Mouse (Mus musculus): ENCODE results near the gene Olfr229. TPM values are rescaled to one million over a fixed set of nuclear protein-coding genes. Genes with fewer than 3 reads are reported as not detected.
A peak's percentile ranks its signal among the peaks of the same experiment; 100 is the strongest.
"Not testable (repeated sequence)": the region's sequence is repeated elsewhere in the genome, so short reads cannot be mapped to it uniquely, and the experiment has no call there.

Gene Olfr229
- polyA plus RNA-seq (2012; ENCODE audit: insufficient read depth, low replicate concordance) = not detected in 2 replicates

DNA sequence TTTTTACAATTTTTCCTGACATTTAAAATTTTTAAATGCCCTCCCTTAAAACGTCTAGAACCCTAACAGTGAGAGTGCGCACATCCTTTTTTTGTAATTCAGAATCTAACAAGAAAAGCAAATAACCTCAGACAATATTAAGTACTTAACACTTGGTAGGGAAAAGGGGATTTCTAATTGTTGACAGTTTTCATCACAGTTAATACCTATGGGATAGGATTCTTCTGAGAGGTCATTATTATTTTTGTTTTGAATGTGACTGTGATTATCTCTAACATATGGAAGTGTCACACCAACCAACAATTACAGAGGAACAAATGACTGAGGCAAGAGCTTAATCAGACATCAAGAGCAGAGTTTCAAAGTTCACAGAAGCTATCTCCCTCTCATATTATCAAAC lies at the start of gene Olfr229:
TSS of gene Olfr229 (plus strand) at position 301 of the 400 bp plus-strand sequence.
- H3K4me3 ChIP-seq (replicated peaks) = no peak within 1 kb of the TSS
- H3K9me3 ChIP-seq = no peaks in the 10 kb centered on the region
- H3K36me3 ChIP-seq (replicated peaks; ENCODE audit: low read length) = no peaks in the 10 kb centered on the region
- TF ChIP-seq GATA1 (IDR thresholded peaks at IDR 0.05; ENCODE audit: borderline replicate concordance, low read length) = no peak
- TF ChIP-seq FLI1 (IDR thresholded peaks at IDR 0.05; ENCODE audit: low read length) = no peak
- peaks cover 17% of the 10 kb centered on the region for H3K4me1 ChIP-seq
- no peaks in the 10 kb centered on the region for H3K27me3 ChIP-seq (replicated peaks)

DNA sequence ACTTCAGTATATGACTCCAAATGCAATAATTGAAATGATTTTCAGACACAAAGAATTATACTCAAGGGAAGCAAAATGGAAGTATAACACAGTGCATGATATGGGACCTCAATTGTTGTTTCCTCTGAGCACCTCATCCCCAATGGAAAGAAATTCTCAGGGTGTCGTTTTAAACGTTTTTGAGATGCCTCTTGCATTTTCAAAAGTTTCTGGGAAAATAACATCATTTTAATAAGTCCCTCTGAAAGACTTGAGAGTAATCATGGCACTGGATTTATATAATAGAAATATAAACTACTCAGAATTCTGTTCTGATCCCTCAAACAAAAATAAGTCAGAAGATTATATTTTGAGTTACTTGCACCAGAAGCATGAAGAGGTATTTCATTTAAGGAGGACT lies 41.0 kb upstream of the Olfr229 start, which contains the start of gene Olfr972:
TSS of gene Olfr972 (plus strand) at position 301 of the 400 bp plus-strand sequence.
- Histone ChIP-seq H3K4me1 (no peaks in the 10 kb centered on the region), H3K4me3 (replicated peaks) (no peak within 1 kb of the TSS), H3K9me3 (peaks cover 3% of the 10 kb centered on the region; the same call in 1 of the 2 replicates), H3K27me3 (replicated peaks) (no peaks in the 10 kb centered on the region), H3K36me3 (replicated peaks; ENCODE audit: low read length) (no peaks in the 10 kb centered on the region)
- no peak for TF ChIP-seq GATA1 (IDR thresholded peaks at IDR 0.05; ENCODE audit: borderline replicate concordance, low read length)
- TF ChIP-seq FLI1 (IDR thresholded peaks at IDR 0.05; ENCODE audit: low read length) = no peak

DNA sequence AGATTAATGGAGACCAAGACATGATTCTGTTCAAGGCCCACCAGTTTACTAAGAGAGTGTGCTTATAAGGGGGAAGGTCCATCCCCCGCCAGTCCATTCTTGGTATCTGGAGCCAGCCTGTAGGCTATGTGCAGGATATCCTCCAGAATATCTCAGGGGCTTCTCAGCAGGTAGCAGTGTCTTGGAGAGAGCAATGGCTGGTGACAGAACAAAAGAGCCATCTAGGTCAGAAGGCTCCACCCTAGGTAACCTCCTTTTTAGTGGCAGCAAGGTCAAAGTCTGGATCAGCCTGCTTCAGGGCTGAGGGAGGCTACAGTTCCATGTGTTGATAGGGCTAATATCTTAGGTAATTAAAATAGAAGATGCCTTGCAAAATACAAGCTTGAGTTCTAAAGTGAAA lies 35.1 kb upstream of the Olfr229 start:
- H3K36me3 ChIP-seq (replicated peaks; ENCODE audit: low read length); H3K4me1 ChIP-seq; H3K27me3 ChIP-seq (replicated peaks); H3K4me3 ChIP-seq (replicated peaks); H3K9me3 ChIP-seq: not testable (repeated sequence)

DNA sequence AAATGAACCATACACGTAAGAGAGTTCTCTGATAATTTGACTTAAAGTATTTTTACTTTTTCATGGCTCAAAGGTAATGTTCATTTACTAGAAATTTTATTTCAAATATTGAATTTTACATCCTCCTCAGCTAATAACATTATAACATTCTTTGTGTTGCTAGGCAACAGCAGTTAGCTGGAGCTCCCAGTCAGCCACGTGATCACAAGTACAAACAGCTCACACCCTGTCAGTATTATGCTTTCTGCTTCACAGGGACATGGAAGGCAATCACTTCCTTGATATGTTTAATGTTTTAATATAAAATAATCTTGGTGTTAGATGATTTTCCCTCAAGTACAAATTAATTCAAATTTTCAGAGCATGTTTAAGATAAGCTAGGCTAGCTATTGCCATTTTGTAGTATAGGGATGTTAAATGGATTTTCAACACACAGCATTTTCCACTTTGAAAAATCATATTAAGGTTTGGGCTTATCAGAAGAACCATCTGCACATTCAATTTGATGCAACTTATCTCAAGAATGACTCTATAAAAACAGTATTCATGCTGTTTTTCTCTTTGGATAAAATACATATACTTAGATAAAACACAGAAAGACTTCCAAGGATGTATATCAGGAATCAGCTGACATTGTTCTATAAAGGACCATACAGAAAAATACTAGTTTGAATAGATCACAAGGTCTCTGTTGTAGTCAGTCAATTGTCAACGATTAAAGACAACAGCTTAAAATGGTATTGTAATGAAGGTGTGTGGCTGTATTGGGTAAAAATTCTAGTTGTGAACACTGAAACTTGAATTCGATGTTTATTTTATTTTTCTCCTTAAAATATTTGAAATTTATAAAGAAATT lies 29.4 kb upstream of the Olfr229 start:
- H3K4me1 ChIP-seq; H3K4me3 ChIP-seq (replicated peaks); H3K9me3 ChIP-seq; H3K36me3 ChIP-seq (replicated peaks; ENCODE audit: low read length); H3K27me3 ChIP-seq (replicated peaks): not testable (repeated sequence)

DNA sequence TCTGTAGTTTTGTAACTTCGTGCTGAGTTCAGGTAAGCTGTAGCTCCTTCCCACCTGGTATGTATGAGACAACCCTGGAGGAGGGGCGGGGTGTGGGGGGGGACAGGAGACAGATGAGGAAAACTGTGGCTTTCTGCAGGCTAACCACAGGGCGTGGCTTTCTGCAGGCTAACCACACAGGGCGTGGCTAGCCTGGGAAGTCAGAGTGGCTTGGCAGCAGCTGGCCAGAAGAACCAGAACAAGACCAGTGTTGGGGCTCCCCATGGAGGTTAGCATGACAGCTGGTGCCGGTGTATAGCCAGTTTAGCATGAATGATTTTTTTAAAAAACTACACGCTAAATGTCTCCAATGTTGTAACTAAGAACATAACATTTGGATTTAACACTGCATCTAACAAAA lies 2.0 kb upstream of the Olfr229 start:
- Histone ChIP-seq H3K4me3 (replicated peaks) (peak overlapping the region; percentile 62), H3K9me3 (no peaks in the 10 kb centered on the region), H3K36me3 (replicated peaks; ENCODE audit: low read length) (no peaks in the 10 kb centered on the region), H3K27me3 (replicated peaks) (no peaks in the 10 kb centered on the region), H3K4me1 (peaks cover 17% of the 10 kb centered on the region)
- TF ChIP-seq GATA1 (IDR thresholded peaks at IDR 0.05; ENCODE audit: borderline replicate concordance, low read length) = no peak
- TF ChIP-seq FLI1 (IDR thresholded peaks at IDR 0.05; ENCODE audit: low read length) = no peak

DNA sequence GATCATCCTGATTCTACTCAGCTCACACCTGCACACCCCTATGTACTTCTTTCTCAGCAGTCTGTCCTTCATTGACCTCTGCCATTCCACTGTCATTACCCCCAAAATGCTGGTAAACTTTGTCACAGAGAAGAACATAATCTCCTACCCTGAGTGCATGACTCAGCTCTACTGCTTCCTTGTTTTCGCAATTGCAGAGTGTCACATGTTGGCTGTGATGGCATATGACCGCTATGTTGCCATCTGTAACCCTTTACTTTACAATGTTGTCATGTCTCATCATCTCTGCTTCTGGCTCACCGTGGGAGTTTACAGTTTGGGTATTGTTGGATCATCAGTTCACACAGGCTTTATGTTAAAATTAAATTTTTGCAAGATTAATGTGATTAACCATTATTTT lies 2.8 kb downstream of the Olfr229 start:
- Histone ChIP-seq H3K4me1 (peaks cover 13% of the 10 kb centered on the region), H3K27me3 (replicated peaks) (no peaks in the 10 kb centered on the region), H3K4me3 (replicated peaks) (no peak overlapping the region), H3K36me3 (replicated peaks; ENCODE audit: low read length) (no peaks in the 10 kb centered on the region), H3K9me3 (no peaks in the 10 kb centered on the region)
- TF ChIP-seq FLI1 (IDR thresholded peaks at IDR 0.05; ENCODE audit: low read length) = no peak
- TF ChIP-seq GATA1 (IDR thresholded peaks at IDR 0.05; ENCODE audit: borderline replicate concordance, low read length) = no peak

DNA sequence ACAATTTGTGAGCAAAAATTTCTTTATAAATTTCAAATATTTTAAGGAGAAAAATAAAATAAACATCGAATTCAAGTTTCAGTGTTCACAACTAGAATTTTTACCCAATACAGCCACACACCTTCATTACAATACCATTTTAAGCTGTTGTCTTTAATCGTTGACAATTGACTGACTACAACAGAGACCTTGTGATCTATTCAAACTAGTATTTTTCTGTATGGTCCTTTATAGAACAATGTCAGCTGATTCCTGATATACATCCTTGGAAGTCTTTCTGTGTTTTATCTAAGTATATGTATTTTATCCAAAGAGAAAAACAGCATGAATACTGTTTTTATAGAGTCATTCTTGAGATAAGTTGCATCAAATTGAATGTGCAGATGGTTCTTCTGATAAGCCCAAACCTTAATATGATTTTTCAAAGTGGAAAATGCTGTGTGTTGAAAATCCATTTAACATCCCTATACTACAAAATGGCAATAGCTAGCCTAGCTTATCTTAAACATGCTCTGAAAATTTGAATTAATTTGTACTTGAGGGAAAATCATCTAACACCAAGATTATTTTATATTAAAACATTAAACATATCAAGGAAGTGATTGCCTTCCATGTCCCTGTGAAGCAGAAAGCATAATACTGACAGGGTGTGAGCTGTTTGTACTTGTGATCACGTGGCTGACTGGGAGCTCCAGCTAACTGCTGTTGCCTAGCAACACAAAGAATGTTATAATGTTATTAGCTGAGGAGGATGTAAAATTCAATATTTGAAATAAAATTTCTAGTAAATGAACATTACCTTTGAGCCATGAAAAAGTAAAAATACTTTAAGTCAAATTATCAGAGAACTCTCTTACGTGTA lies 21.1 kb downstream of the Olfr229 start:
- H3K4me1 ChIP-seq; H3K4me3 ChIP-seq (replicated peaks); H3K36me3 ChIP-seq (replicated peaks; ENCODE audit: low read length); H3K9me3 ChIP-seq; H3K27me3 ChIP-seq (replicated peaks): not testable (repeated sequence)

DNA sequence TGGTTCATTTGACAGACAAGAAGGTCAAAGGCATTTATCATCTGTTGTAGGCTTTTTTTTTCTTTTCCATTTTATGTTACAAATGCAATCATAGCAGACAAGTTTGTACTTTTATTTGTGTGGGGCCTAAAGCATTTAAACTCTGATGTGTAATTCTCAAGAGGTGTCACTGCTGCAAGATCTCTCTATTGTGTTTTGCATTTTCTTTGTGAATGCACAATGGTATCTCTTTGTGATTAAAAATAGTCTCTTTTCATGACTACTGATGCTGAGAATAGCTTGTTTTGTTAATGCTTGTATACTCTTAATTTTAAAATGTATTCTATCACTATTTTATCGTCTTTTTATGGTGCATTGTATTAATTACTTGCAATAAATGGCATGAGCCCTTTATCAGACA lies 21.7 kb downstream of the Olfr229 start:
- H3K27me3 ChIP-seq (replicated peaks); H3K4me1 ChIP-seq; H3K36me3 ChIP-seq (replicated peaks; ENCODE audit: low read length); H3K9me3 ChIP-seq; H3K4me3 ChIP-seq (replicated peaks): not testable (repeated sequence)

DNA sequence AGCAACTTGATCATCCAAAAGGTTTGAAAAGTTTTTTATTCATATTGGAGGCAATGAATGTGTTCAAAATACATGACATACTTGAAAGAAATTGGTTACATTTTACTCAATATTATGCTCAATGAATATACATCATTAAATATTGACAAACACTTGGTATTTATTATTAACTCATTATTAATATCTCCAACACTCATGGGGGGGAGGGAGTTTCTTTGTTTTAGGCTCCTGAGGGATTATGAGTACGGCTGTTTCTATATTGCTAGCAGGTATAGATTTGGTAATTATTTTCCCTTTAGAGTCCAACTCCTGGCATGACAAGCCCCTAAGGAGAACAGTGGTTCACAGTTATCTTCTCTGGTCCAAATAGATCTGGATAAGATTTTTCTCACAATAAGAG lies 30.1 kb downstream of the Olfr229 start, which contains the start of gene Olfr974:
TSS of gene Olfr974 (plus strand) at position 301 of the 400 bp plus-strand sequence.
- H3K27me3 ChIP-seq (replicated peaks) = no peaks in the 10 kb centered on the region

DNA sequence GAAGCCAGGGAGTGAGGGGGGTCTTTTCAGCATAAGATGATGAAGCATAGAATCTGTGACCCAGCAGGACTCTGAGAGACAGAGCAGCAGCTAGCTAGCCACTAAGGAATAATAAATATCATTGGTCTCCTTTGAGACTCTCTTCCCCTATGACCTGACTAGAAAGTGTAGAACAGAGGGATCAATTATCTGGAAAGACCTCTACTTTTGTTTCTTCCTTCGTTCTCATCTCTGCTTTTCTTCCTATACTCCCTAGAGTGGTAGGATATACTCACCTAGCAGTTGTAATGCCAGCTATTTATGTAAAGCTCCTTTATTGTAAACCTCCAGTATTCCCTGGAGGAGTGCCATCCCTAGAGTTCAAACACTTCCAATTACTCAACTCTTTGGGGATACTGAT lies 44.8 kb downstream of the Olfr229 start, which contains the start of gene Olfr975:
TSS of gene Olfr975 (minus strand) at position 101 of the 400 bp plus-strand sequence.
- TF ChIP-seq GATA1 (IDR thresholded peaks at IDR 0.05; ENCODE audit: borderline replicate concordance, low read length) = no peak
- no peak for TF ChIP-seq FLI1 (IDR thresholded peaks at IDR 0.05; ENCODE audit: low read length)
- H3K9me3 ChIP-seq = peaks cover 13% of the 10 kb centered on the region
- H3K4me3 ChIP-seq (replicated peaks) = no peak within 1 kb of the TSS
- H3K27me3 ChIP-seq (replicated peaks) = no peaks in the 10 kb centered on the region
- no peaks in the 10 kb centered on the region for H3K4me1 ChIP-seq
- no peaks in the 10 kb centered on the region for H3K36me3 ChIP-seq (replicated peaks; ENCODE audit: low read length)

More for the DNA sequence above, 30.1 kb downstream of the Olfr229 start, which contains the start of gene Olfr974:
- Histone ChIP-seq H3K9me3 (0 out of 2 replicates have a peak, but pooled peaks cover 6% of the 10 kb centered on the region), H3K4me1 (no peaks in the 10 kb centered on the region), H3K36me3 (replicated peaks; ENCODE audit: low read length) (no peaks in the 10 kb centered on the region), H3K4me3 (replicated peaks) (no peak within 1 kb of the TSS)
- TF ChIP-seq GATA1 (IDR thresholded peaks at IDR 0.05; ENCODE audit: borderline replicate concordance, low read length) (no peak), FLI1 (IDR thresholded peaks at IDR 0.05; ENCODE audit: low read length) (no peak)

DNA sequence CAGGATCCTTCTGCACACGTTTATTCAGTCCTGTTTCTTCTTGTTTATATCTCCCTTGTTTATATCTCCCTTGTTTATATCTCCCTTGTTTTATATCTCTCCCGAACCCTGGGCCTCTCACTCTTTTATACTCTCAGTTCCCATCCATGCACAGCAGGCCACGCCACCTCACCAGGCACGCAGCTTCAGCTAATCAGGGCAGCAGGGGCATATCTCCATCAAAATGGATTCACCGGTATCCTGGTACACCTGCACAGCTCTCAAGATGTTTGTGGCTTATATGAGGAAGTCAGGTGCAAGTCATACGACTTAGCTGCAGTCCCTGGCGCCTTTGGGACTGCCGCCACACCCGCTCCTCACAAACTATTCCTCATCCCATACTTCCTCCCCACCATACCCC lies 53.9 kb downstream of the Olfr229 start, which contains the start of gene Olfr976:
TSS of gene Olfr976 (minus strand) at position 101 of the 400 bp plus-strand sequence.
- not testable (repeated sequence) for H3K36me3 ChIP-seq (replicated peaks; ENCODE audit: low read length); H3K9me3 ChIP-seq; H3K4me1 ChIP-seq; H3K27me3 ChIP-seq (replicated peaks); H3K4me3 ChIP-seq (replicated peaks)
